Comparison of ENCODE assay signal across 14 mouse cellular contexts in the genomic region with DNA sequence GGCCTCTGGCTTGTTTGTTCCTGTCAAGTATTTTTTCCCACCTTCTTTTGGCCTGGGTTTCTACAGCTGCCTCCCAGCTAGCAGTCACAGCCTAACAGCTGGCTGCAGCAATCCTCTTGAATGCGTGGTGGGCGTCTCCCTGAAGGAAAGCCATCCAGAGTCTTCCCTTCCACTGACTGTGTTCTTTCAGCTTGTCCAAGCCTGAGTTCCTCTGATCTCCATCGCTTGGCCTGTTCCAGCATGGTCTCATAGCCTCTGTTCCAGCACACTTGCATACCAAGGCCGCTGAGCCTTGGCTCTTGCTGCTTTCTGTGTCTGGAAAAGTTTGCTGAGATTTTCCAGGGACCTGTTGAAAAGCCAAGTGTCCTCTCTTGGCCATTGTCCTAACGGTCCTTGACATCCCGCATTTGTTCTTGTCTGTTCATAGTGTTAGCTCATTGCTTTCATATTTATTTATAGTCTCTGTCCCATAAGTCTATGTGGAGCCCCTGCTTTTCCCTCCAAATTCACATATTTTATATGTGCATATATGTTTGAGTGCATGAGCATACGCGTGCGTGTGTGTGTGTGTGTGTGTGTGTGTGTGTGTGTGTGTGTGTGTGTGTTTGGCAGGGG. TPM values are rescaled to one million over a fixed set of nuclear protein-coding genes. Genes with fewer than 3 reads are reported as not detected.
DNase-seq lines count a peak whose midpoint lies in the region; ATAC-seq and TF ChIP-seq lines count a peak whose summit lies in the region.
"Had no signal": no experiment of that assay in that cellular context is flagged by ENCODE, and none has a peak within 500 bp of the region (broad histone marks: within the 10 kb centered on the region; RNA-seq: fewer than 3 reads in every experiment).

No protein-coding gene starts in this region.

- H3K9me3 ChIP-seq in limb, embryonic 14.5 days (ENCODE audit: control insufficient read depth, low read length): no peaks in the 10 kb centered on the region
- H3K9me3 ChIP-seq in limb, embryonic 10.5 days (replicated peaks): no peaks in the 10 kb centered on the region
- H3K9me3 ChIP-seq in heart, embryonic 16.5 days (replicated peaks; ENCODE audit: control insufficient read depth, low read length): no peaks in the 10 kb centered on the region
- H3K9me3 ChIP-seq in forebrain, embryonic 16.5 days (ENCODE audit: control insufficient read depth, low read length): no peaks in the 10 kb centered on the region
- H3K9me3 ChIP-seq: kidney, embryonic 15.5 days; liver, embryonic 13.5 days had no signal

- H3K36me3 ChIP-seq in limb, embryonic 14.5 days (ENCODE audit: control insufficient read depth, insufficient read depth, low read length): no peaks in the 10 kb centered on the region
- no peaks in the 10 kb centered on the region for H3K36me3 ChIP-seq in limb, embryonic 10.5 days
- no peaks in the 10 kb centered on the region for H3K36me3 ChIP-seq in heart, embryonic 16.5 days (ENCODE audit: control insufficient read depth, insufficient read depth)
- H3K36me3 ChIP-seq in forebrain, embryonic 16.5 days (ENCODE audit: control insufficient read depth, insufficient read depth): no peaks in the 10 kb centered on the region
- H3K36me3 ChIP-seq: kidney, embryonic 15.5 days; liver, embryonic 13.5 days had no signal

- H3K27ac ChIP-seq in limb, embryonic 14.5 days (replicated peaks; ENCODE audit: low read depth, low read length): no peak overlapping the region
- H3K27ac ChIP-seq in limb, embryonic 10.5 days: no peak overlapping the region
- H3K27ac ChIP-seq in heart, embryonic 16.5 days (ENCODE audit: low read length): peak overlapping the region; percentile 44; the same call in 1 of the 2 replicates
- no peak overlapping the region for H3K27ac ChIP-seq in forebrain, embryonic 16.5 days (ENCODE audit: low read length)
- H3K27ac ChIP-seq: hindbrain, embryonic 14.5 days; kidney, embryonic 15.5 days; liver, embryonic 13.5 days had no signal

- no peak for TF ChIP-seq POLR2A in limb, embryonic 14.5 days (IDR thresholded peaks at IDR 0.05; ENCODE audit: borderline replicate concordance, extremely low read depth, insufficient read depth, insufficient read length)

- WGBS in limb, embryonic 14.5 days: 78% methylated on average over 9 of the region's 9 CpGs
- 89% methylated on average over 9 of the region's 9 CpGs for WGBS in limb, embryonic 10.5 days
- 61% methylated on average over 9 of the region's 9 CpGs for WGBS in heart, embryonic 16.5 days
- WGBS in forebrain, embryonic 16.5 days: 93% methylated on average over 9 of the region's 9 CpGs

- DNase-seq in limb, embryonic 14.5 days (ENCODE audit: low spot score): peak; percentile 31
- no peak for DNase-seq in limb, embryonic 10.5 days (ENCODE audit: low spot score)
- peak; percentile 54 for DNase-seq in fat pad, adult 2 months (ENCODE audit: extremely low read depth, low read depth, low spot score)
- DNase-seq in lung, postnatal 14 days: peak; percentile 11
- no peak for DNase-seq in right cerebral cortex, adult 18-20 months
- DNase-seq: adrenal gland, adult 8-10 months; liver, embryonic 13.5 days; retina, postnatal 1 day; thymus, postnatal 25 days had no signal

- no peak overlapping the region for H3K9ac ChIP-seq in limb, embryonic 14.5 days (ENCODE audit: low read depth, low read length, severe bottlenecking)
- H3K9ac ChIP-seq in heart, embryonic 16.5 days (ENCODE audit: low read length): no peak overlapping the region
- no peak overlapping the region for H3K9ac ChIP-seq in forebrain, embryonic 16.5 days (replicated peaks; ENCODE audit: low read depth, low read length)
- H3K9ac ChIP-seq: hindbrain, embryonic 14.5 days; kidney, embryonic 15.5 days; liver, embryonic 13.5 days had no signal

- H3K27me3 ChIP-seq in limb, embryonic 14.5 days (ENCODE audit: control insufficient read depth, insufficient read depth, low read length): no peaks in the 10 kb centered on the region
- H3K27me3 ChIP-seq in limb, embryonic 10.5 days (ENCODE audit: low read depth, poor library complexity, severe bottlenecking): no peaks in the 10 kb centered on the region
- no peaks in the 10 kb centered on the region for H3K27me3 ChIP-seq in heart, embryonic 16.5 days (ENCODE audit: control insufficient read depth, insufficient read depth, low read length)
- H3K27me3 ChIP-seq in forebrain, embryonic 16.5 days (replicated peaks; ENCODE audit: control insufficient read depth, insufficient read depth, low read length): no peaks in the 10 kb centered on the region
- H3K27me3 ChIP-seq: kidney, embryonic 15.5 days; liver, embryonic 13.5 days had no signal

- no peak overlapping the region for H3K4me3 ChIP-seq in limb, embryonic 14.5 days (replicated peaks; ENCODE audit: low read length)
- H3K4me3 ChIP-seq in limb, embryonic 10.5 days: no peak overlapping the region
- no peak overlapping the region for H3K4me3 ChIP-seq in heart, embryonic 16.5 days (ENCODE audit: low read length)
- no peak overlapping the region for H3K4me3 ChIP-seq in forebrain, embryonic 16.5 days (replicated peaks; ENCODE audit: low read length)
- H3K4me3 ChIP-seq: kidney, embryonic 15.5 days; liver, embryonic 13.5 days had no signal

- no peaks in the 10 kb centered on the region for H3K4me1 ChIP-seq in limb, embryonic 14.5 days (ENCODE audit: control insufficient read depth, insufficient read depth, low read length)
- H3K4me1 ChIP-seq in limb, embryonic 10.5 days: peaks cover 4% of the 10 kb centered on the region; the same call in 1 of the 2 replicates
- peaks cover 3% of the 10 kb centered on the region; the same call in 1 of the 2 replicates for H3K4me1 ChIP-seq in heart, embryonic 16.5 days (ENCODE audit: control insufficient read depth, insufficient read depth, low read length)
- peaks cover 11% of the 10 kb centered on the region for H3K4me1 ChIP-seq in forebrain, embryonic 16.5 days (replicated peaks; ENCODE audit: control insufficient read depth, insufficient read depth, low read length)
- H3K4me1 ChIP-seq: liver, embryonic 13.5 days had no signal

- H3K4me2 ChIP-seq in limb, embryonic 14.5 days (replicated peaks; ENCODE audit: low read depth, low read length, severe bottlenecking): no peak overlapping the region
- no peak overlapping the region for H3K4me2 ChIP-seq in heart, embryonic 16.5 days (ENCODE audit: low read depth, low read length)
- no peak overlapping the region for H3K4me2 ChIP-seq in forebrain, embryonic 16.5 days (ENCODE audit: low read length)
- H3K4me2 ChIP-seq: hindbrain, embryonic 14.5 days; kidney, embryonic 15.5 days; liver, embryonic 13.5 days; midbrain, embryonic 11.5 days had no signal

- no peak for ATAC-seq in limb, embryonic 14.5 days (ENCODE audit: low FRiP score, low read depth)
- ATAC-seq in heart, embryonic 16.5 days (replicated peaks; ENCODE audit: extremely low read depth, insufficient read depth, low FRiP score): peak; percentile 81
- ATAC-seq in forebrain, embryonic 16.5 days: no peak

RNA-seq across cellular contexts. Expression of a gene that starts 3.5 kb away (rescaled TPM):
- 2.2 and 2.8 TPM in 2 replicates for polyA plus RNA-seq in limb, embryonic 14.5 days (2012; rRNA removed)
- polyA plus RNA-seq in limb, embryonic 14.5 days (2014; fragmentation: Nextera tagmentation; extraction: Ambion mirVana): 2.8 and 3.0 TPM in 2 replicates
- 0.34 and 0.54 TPM in 2 replicates for polyA plus RNA-seq in limb, embryonic 10.5 days (2016; fragmentation: Nextera tagmentation; extraction: Ambion mirVana)
- polyA plus RNA-seq in heart, embryonic 16.5 days (2015; fragmentation: Nextera tagmentation; extraction: Ambion mirVana): 8.0 and 10.3 TPM in 2 replicates
- polyA plus RNA-seq in forebrain, embryonic 16.5 days (2015; fragmentation: Nextera tagmentation; extraction: Ambion mirVana): 0.43 and 0.56 TPM in 2 replicates

Comparison
In these comparisons a context has a peak if more than half of its experiments do, and no peak if none do; other contexts are left out.
1. DNase-seq: peak in limb, embryonic 14.5 days (single experiment), fat pad, adult 2 months (single experiment) and lung, postnatal 14 days (single experiment); none in limb, embryonic 10.5 days (single experiment) and right cerebral cortex, adult 18-20 months (single experiment).